Mouse (Mus musculus) CH12F3 (cell line): Measurements from ENCODE around the gene Hs6st2.

ENCODE experiments used
- in situ Hi-C: fragments of 300-500 bp; cut with MboI; formaldehyde crosslinking; loops from 2 replicates; pipeline ENCODE4 v1.14.3; 2020; ENCODE audit warnings: low sequenced_read_pairs

The Hs6st2 gene

DNA sequence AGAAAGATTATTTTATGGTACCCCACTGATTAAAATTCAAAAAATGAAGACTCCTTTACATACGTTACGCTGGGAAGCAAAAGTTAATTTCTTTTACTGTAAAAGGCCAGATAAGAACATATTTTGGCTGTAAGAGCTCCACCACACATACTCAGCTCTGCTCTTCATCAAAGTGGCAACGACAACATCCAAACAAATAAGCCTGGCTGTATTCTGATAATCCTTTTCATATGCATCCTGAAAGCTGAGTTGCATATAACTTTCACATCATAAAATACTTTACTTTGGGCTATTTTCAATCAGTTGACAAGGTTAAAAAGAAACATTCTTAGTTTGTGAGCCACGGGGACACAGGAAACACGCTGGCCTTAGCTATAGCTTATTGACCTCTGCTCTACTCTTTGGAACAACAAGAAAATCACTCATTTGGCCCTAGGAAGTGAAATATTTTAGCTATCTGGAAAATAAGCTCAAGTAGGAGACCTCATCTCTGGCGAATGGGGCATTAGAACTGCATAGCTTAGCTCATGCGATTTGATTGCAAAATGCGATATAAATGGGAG, 91.1 kb downstream of the Hs6st2 start:
- in situ Hi-C loops = no loop called here

DNA sequence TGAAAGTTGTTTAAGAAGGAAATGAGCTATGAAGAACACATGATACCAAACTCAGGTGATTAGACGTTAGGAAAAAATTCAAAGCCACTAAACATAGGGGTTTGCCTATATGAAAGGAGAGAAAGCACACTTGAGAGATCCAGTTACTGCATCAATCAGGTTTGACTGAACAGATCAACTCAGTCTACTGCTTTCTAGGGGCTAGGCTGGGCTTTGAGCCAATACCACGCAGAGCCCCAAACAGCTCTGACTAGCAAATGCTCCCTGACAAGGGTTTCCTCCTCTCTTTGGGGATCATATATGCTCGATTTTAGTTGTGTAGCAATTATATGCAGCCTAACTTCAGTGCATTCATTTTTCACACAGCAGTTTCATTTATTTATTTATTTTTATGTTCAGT, 96.2 kb downstream of the Hs6st2 start:
- in situ Hi-C loops = no loop called here

DNA sequence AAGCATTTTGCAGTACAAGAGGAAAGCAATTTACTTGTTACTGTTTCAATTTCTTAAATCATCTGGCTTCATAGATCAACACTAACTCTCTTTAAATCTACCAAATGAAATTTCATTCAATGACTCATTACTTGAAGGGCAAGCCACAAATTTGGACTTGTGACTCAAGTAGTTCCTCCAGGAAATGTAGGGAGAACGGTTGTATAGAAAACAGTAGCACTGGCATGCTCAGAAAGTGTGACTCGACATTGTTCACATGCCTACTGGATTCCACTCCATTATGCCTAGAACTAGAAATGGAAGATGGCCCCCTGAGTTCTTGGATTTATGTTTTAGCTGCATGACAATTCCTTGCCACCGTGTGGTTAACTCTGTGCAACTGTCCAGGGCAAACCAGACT, 100.0 kb downstream of the Hs6st2 start:
- in situ Hi-C loops = no loop called here

DNA sequence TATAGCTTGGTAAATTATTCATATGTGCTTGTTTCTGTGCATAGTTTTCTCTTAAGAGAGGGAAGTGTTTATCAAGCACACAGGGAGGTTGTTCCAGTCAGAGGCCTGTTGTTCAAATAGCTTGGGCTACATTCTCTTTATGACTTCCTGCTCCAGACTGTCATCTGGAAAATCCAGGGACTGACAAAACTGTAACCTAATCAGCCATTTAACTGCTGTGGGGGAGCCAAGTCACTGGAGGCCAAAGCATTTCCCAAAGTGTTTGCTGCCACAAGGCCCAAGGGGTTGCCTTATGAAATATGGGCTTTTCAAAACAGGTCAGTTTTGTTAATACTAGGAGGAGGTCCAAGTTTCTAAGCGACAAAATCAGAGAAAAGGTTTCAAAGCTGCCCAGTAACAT, 119.8 kb downstream of the Hs6st2 start:
- in situ Hi-C loops = no loop called here

DNA sequence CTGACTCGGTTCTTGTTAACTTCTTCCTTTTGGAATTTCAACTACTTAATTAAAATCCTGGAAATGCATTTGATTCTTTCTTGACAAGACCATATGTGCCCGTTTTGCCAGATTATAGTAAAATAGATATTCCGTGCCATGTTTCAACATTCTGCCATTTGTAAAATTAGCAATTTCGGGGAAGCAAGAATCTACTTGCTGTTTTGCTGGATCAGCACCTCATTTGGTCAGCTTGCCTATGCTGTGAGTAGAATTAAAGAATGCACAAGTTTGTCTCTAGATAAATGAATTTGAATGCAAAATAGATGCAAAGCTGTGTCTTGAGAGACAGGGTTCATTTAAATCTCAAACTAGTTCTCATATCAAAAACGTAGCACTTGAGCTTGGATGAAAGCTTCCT, 142.0 kb downstream of the Hs6st2 start:
- in situ Hi-C loops = no loop called here

DNA sequence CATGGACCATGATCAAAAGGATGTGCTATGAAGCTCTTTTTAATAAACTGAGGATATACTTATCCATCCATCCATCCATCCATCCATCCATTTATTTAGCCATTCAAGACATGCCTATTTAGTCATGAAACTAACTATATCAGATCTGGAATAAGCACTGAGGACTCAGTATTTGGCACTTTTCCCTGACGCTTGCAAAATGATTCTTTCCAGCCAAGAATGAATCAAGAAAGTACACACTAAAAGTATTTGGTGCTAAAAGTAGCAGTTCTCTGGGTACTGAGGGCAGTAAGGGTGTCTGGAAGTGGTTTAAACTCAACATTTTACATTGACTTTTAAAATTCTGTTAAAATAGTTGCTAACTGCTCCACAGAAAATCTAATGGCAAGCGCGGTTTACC, 144.6 kb downstream of the Hs6st2 start:
- in situ Hi-C loops = no loop called here

DNA sequence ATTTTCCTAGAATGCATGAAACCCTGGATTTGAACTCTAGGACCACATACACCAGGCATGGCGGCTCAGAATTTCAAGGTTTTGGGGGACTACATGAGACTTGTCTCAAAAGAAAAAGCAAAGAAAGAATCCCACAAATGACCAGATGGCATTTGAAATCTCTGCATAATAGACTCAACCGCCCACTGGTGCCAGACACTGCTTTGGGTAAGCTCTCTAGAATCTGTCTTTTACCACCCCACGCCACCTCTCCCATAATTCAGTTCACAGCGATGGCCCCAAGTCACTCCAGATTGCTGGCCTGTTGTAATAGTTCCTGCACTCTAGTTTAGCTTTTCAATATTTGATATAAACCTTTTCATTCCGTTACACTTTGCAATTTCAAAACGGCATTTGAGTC, 146.4 kb downstream of the Hs6st2 start:
- in situ Hi-C loops = no loop called here

DNA sequence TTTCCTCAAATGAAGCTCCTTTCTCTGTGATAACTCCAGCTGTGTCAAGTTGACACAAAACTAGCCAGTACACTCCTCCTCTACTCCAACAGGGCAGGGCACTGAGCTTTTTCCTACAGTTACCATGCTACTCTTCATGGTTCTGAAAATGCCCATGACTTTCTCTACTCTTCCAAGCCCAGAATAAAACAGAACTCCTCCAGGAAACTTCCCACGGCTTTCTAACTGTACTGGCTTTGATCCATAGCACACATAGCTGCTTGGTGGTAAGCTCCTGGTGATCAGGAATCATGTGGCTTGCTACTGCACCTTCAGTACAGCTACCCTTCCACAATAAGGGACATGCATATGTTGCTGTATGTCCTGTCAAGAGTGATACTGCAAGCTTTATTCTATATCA, 150.5 kb downstream of the Hs6st2 start:
- in situ Hi-C loops = no loop called here

DNA sequence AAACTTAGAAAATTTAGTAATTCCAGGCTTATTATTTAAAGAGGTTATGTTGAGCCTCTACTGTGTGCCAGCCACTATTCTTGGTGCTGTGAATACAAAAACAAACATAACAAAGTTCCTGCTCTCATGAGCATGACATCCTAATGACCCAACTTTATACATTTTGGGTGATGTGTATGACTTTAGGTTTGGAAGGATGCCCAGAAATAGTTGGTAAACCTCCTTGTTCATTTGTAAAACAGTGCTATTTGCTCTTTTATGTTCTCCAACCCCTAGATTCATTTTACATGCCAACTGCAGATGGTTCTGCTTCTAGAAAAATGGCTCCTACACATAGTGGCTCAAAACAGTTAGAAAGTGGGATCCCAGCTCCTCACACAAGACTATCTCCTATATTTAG, 153.1 kb downstream of the Hs6st2 start:
- in situ Hi-C loops = no loop called here

DNA sequence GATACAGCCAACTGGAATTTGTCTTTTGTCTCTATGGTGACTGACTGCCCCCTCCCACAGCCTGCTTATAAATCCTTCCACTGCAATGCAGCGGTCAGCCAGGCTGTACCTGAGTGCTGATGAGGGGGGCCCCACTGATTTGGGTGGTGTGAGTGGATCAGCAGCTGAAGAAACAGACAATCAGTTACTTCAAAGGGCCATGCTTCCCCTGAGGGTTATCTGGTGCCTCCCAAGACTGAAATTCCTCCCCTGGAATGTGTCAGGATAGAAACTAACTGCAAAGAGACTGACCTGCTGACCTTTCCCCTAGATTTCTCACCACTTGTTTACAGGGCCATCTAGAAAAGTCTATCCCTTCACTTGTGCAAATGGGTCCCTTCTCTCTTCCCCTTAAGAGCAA, 166.8 kb downstream of the Hs6st2 start:
- in situ Hi-C loops = no loop called here

DNA sequence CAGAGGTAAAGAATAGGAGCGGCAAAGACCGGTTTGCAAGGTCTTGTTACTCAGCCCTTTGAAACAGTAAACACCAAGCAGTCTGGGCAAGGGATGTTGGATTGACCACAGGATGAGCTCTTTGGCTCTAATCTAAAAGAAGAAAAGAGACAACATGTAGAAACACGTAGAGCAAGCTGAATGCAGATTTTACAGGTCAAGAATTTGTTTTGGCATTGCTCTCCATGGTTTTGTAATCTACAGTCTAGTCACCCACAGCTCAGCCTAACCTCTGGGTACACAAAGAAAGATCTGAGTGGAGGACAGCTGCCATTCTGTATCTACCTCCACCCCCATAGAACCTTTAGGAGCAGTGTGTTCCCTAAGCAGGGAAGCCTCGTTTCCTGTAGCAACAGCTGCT, 175.1 kb downstream of the Hs6st2 start:
- in situ Hi-C loops = no loop called here

DNA sequence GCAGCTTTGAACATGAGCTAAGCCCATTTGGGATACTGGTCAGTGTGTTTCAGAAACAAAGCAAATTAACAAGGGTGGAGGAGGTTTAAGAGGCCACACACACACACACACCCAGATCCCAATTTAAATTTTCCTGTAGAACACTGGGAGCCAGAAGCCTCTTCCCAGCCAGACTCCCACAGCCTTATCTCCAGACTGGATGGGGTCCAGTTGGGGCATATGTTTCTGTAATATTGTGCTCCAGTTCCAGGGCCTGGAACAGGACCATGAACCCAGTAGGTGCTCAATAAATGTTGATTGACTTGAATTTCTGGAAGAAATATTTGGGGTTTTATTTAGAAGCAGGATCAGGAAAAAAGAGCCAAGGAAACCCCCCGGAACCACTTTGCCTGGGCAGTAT, 176.0 kb downstream of the Hs6st2 start:
- in situ Hi-C loops = no loop called here

DNA sequence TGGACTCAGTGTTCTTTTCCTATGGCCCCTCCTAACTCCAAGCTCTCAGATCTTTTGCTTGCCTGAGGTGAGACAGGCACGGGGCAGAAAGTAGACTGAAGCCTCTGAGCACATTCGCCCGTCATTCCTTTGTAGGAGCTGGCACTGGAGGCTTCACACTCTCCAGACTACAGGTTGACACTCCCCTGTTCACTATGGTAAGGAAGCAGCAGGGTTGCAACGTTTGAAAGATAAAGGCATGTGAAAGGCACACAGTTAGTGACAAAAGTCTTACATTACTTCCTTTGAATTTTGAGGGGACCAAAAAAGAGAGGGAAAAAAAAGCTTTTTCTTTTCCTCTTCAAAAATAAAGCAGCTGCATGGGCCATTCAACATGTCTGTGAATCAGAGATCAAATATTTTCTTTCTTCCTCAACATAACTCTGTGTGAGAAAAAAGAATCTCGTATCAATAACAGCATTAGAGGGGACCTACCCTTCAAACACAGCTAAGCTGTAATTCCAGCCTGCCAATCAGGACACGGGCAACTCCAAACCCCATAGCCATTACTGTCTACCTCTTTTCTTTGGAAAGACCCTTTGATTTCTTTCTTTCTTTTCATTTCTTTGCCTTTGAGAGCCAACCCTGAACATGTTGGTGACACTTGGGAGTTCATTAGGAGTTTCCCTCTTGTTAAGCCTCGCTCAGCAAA, 177.7 kb downstream of the Hs6st2 start:
- in situ Hi-C loops = no loop called here

DNA sequence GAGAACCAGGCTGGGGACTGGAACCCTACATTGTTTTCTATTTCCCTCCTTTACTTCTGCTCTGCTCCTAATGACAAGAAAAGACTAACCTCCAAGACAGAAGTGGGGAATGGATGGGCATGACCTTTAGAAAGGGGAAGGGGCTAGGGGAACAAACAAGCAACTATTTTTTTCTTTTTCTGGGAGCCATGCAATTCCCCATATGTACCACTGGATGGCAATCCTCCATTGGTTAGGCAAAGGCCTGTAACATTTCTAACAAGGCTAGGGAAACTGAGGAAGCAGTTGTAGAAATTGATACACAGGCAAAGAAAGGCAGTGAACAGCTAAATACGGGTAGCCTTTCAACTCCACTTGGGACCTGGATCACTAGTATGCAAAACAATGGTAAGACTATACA, 183.8 kb downstream of the Hs6st2 start:
- in situ Hi-C loops = no loop called here

DNA sequence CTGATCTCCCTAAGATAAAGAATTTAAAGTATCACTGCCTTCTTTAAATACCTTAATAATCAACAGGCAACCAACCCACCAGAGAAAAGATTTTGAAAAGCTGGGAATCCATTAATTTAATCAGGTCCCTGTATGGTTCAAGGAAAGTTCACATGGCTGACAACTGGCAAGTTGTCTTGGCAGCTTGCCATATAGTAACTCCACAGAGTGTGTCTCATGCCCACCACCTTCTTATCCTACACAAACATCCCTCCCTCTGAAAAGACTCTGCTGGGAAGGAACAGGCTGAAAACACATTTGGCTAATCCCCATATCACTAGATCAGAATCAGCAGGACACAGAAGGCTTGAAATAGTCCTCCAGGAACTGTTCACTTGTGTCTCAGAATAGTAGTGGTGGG, 193.3 kb downstream of the Hs6st2 start:
- in situ Hi-C loops = no loop called here

DNA sequence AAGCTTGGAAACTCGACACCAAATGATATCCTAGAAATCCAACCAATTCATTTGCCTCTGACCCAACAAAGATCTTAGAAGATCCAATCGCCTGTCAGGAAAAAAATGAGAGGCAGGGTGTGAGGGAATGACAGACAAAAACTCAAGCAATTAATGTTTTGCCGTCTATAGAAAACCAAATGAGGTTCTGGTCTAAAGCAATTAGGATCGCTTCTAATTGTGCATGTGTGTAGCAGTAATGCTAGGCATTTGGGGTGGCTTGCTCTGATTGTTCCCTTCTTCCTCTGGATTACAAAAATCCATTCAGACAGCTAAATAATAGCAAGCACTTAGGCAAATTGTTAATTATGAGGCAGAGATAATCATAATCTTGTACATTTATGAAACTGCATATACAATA, 212.2 kb downstream of the Hs6st2 start:
- in situ Hi-C loops = no loop called here

DNA sequence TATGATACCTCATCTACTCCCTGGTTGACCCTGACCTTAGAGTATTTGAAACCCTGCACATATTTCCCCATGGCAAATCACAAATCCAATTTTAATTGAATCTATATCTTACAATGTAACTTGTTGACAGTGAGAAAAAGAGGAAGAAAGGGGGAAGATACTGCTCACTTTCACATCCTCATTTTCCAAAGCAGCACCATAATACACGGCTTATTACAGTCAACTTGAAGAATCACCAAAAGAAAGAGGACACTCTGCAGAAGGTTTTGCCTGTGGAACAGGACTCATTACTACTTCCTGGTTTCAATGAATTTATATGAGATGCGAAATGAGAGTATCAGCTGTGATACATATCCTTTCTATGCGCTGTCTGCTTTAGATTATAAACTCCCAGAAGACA, 220.2 kb downstream of the Hs6st2 start:
- in situ Hi-C loops = no loop called here

DNA sequence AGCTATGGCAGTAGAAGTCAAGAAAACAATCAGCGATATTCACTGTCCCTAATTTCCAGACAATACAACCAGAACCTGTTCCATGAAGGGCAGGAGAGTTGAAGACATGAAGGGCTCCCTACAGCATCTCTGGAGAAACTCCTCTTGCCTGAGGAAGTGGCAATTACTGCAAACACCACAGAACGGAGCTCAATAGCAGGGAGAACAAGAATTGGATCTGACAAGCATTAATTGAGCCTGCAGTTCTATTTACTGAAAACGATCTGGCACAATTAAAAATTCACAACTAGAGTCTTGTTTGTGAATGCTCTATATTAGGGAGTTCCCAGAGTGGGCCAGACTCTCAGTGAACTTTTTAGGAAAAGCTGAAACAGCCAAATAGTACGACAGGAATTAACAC, 238.3 kb downstream of the Hs6st2 start:
- in situ Hi-C loops = no loop called here

DNA sequence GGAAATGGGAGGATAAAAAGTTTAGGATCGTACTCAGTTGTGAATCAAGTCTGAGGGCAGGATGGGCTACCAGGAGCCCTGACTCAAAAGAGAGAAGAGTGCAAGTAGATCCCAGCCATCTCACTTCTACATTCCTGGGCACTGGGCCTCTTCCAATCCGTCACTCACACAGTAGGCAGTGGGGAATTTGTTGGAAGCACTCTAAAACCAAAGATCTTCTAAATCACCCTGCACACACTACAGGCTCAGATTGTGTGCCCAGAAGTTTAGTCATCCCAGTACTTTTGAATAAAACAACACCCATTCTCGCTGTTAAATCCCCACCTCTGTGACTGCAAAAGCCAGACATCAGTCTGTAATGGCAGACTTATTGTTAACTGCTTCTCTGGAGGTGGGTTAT, 249.9 kb downstream of the Hs6st2 start:
- in situ Hi-C loops = no loop called here

DNA sequence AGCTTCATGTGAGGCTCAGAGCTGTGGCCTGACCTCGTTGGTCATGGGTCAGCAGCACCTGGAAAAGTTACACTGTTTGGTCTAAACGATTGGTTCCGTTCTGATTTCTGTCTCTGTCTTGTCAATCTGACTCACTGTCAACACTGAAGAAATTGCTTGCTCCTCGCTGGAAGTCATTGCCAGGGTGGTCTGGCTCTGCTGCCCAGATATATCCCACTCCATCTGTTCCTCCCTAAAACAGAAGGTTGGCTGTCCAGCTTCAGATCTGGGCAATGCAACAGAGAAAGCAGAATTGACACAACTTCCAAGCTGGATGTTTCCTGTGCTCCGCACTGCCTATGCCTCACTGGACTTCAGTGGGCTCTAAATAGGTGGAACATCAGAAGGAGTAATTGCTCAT, 256.6 kb downstream of the Hs6st2 start:
- in situ Hi-C loops = no loop called here

DNA sequence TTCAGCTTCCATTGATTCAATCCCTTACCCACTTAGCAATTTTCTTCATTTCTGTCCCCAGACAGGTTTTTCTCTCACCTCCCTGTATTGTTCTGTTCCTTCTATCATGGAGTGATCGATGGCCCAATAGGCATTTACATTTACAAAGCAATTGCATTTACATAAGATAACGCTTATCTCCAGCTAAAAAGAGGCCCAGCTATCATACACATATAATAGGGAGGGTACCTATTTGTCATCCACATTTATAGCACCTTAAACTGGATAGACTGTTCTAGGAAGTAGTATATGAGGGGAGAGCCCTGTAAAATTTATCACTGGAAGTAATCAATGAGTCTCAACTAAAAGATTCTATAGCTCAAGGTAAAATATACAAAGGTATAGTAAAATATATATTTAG, 271.4 kb downstream of the Hs6st2 start:
- in situ Hi-C loops = no loop called here

DNA sequence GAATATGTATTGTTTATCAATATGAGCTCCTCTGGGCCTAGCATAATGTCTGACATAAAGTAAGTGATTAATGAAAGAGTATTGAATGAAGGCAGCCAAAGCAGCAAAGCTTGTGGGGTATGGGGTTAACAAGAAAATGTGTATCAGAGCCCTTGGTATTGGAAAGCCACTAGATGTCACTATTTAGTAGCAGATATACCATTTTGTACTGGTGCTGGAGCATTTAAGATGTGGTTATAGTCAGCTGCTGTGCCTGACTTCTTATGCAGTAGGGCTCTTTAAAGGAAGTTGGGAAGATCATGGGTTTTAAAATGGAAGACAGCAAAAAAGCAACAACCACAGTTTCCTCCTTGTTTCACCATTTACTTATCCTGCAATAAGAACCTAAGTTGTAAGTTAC, 284.2 kb downstream of the Hs6st2 start:
- in situ Hi-C loops = no loop called here

DNA sequence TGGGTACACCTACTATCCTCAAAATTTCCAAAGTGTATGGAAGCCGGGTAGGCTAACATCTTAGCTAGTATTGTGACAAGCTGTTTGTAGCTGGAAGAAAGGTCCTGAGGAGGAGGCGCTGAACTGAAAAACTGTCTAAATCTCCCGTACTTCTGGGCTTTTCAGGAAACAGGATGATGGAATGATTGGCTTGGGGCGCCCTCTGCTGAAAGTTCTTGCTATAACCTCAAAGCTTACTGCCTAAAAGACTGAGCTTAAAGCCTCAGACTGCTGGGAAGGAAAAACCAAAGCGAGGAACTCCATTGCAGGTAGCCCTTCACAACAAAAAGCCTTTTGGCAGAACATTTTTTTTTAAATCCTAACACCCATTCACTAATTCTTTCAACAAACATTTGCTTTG, 307.0 kb downstream of the Hs6st2 start:
- in situ Hi-C loops = loop anchor here (25.0 kb wide), 1 partner anchor 712 kb away; no protein-coding TSS in a partner anchor
